Mouse (Mus musculus) layer of hippocampus, postnatal 10 days (tissue): ENCODE measurements around the gene Supt4a. TPM values are rescaled to one million over a fixed set of nuclear protein-coding genes. Genes with fewer than 3 reads are reported as not detected.

Source experiments
- DNase-seq, 2 experiments: peaks; one replicate each; pipeline ENCODE4 v3.0.0; 2021; ENCODE audit warnings: low spot score in 2 of 2
- total RNA-seq, 2 experiments: library from RNA; stranded (reverse); gene quantifications; 2 replicates each; pipeline ENCODE4 v1.2.3; 2021

The Supt4a gene
- total RNA-seq, 2 experiments from 2014 or later: 56.1 to 59.9 TPM

GRCm38 (mm10) chr11:87725515-87725914 is 11.8 kb upstream of the Supt4a start:
- no peak for DNase-seq

- DNase-seq: no peak
Measured at GRCm38 (mm10) chr11:87725964-87726562, 11.3 kb upstream of the Supt4a start.

- DNase-seq: no peak
Measured at GRCm38 (mm10) chr11:87727021-87727420, 10.3 kb upstream of the Supt4a start.

- no peak for DNase-seq
Measured at GRCm38 (mm10) chr11:87727471-87727870, 9.9 kb upstream of the Supt4a start.

- no peak for DNase-seq
Measured at GRCm38 (mm10) chr11:87728850-87729592, 8.3 kb upstream of the Supt4a start.

- DNase-seq: no peak
Measured at GRCm38 (mm10) chr11:87729593-87730185, 7.7 kb upstream of the Supt4a start.

GRCm38 (mm10) chr11:87730652-87731310 is 6.6 kb upstream of the Supt4a start:
- no peak for DNase-seq

GRCm38 (mm10) chr11:87734346-87734745 is 3.0 kb upstream of the Supt4a start:
- DNase-seq: no peak

GRCm38 (mm10) chr11:87735691-87736090 is 1.7 kb upstream of the Supt4a start:
- DNase-seq: no peak

- peak; percentile 45 to 55 for DNase-seq
Measured at GRCm38 (mm10) chr11:87736647-87737134, 661 bp upstream of the Supt4a start.

- DNase-seq: no peak
Measured at GRCm38 (mm10) chr11:87743691-87744090, 6.3 kb downstream of the Supt4a start.

- DNase-seq: no peak
Measured at GRCm38 (mm10) chr11:87744964-87745363, 7.6 kb downstream of the Supt4a start.

- no peak for DNase-seq
Measured at GRCm38 (mm10) chr11:87745632-87746555, 8.5 kb downstream of the Supt4a start.

GRCm38 (mm10) chr11:87747312-87747711 is 10.0 kb downstream of the Supt4a start:
- DNase-seq: no peak

- DNase-seq: no peak
Measured at GRCm38 (mm10) chr11:87747716-87748115, 10.4 kb downstream of the Supt4a start.

GRCm38 (mm10) chr11:87748132-87749119 is 11.1 kb downstream of the Supt4a start:
- DNase-seq: no peak

GRCm38 (mm10) chr11:87749192-87750042 is 12.1 kb downstream of the Supt4a start:
- peak in 1 of 2 experiments; percentile 38 for DNase-seq

GRCm38 (mm10) chr11:87750043-87750421 is 12.7 kb downstream of the Supt4a start:
- no peak for DNase-seq
